Mouse (Mus musculus) limb, embryonic 11.5 days (tissue): Measurements from ENCODE around the gene Mroh3. TPM values are rescaled to one million over a fixed set of nuclear protein-coding genes. Genes with fewer than 3 reads are reported as not detected.

Source experiments
- ATAC-seq: fragments of 200-750 bp; cut with Nextera tagmentation; 2 replicates; pipeline ENCODE4 v1.8.0; 2017; ENCODE audit warnings: low read depth; ENCODE audit not compliant: insufficient number of reproducible peaks, low FRiP score, low TSS enrichment
- DNase-seq: peaks from one replicate; pipeline ENCODE4 v3.0.0-alpha.2; 2015; ENCODE audit warnings: low spot score
- H3K27ac ChIP-seq: fragments of 300-500 bp; sonication (generic); replicated peaks from 2 replicates; pipeline ENCODE4 v1.5.1; 2014; ENCODE audit warnings: low read depth, mild to moderate bottlenecking, low read length
- H3K27me3 ChIP-seq: fragments of 300-500 bp; sonication (generic); 2 replicates; pipeline ENCODE4 v1.6.1; 2014; ENCODE audit warnings: mild to moderate bottlenecking, low read length, mixed read lengths; ENCODE audit not compliant: control insufficient read depth, insufficient read depth
- H3K36me3 ChIP-seq: fragments of 300-500 bp; sonication (generic); 2 replicates; pipeline ENCODE4 v1.6.1; 2014; ENCODE audit warnings: mild to moderate bottlenecking, low read length, moderate library complexity, mixed read lengths; ENCODE audit not compliant: control insufficient read depth, insufficient read depth
- H3K4me1 ChIP-seq: fragments of 300-500 bp; sonication (generic); 2 replicates; pipeline ENCODE4 v1.6.1; 2014; ENCODE audit warnings: low read length, mixed read lengths; ENCODE audit not compliant: control insufficient read depth, insufficient read depth
- H3K4me2 ChIP-seq: fragments of 300-500 bp; sonication (generic); 2 replicates; pipeline ENCODE4 v1.6.1; 2014; ENCODE audit warnings: low read depth, mild to moderate bottlenecking, moderate library complexity; ENCODE audit not compliant: severe bottlenecking
- H3K4me3 ChIP-seq: fragments of 300-500 bp; sonication (generic); 2 replicates; pipeline ENCODE4 v1.5.1; 2014; ENCODE audit warnings: low read depth, low read length
- H3K9ac ChIP-seq: fragments of 300-500 bp; sonication (generic); 2 replicates; pipeline ENCODE4 v1.6.1; 2014; ENCODE audit warnings: mild to moderate bottlenecking, low read length
- H3K9me3 ChIP-seq: fragments of 300-500 bp; sonication (generic); 2 replicates; pipeline ENCODE4 v1.6.1; 2016; ENCODE audit warnings: low read length; ENCODE audit not compliant: control insufficient read depth
- WGBS: fragments of 180-500 bp; shearing (Covaris S2); extraction: QIAGEN DNeasy Blood & Tissue Kit; methylation state at CpG from one replicate; pipeline ENCODE4 v1.1.7; 2014; 5-methylcytosine and 5-hydroxymethylcytosine counted together
- polyA plus RNA-seq: library from polyadenylated mRNA; unstranded; fragments of >200 nt; fragmentation: Nextera tagmentation; extraction: Ambion mirVana; gene quantifications from 2 replicates; pipeline ENCODE4 v1.2.1, GENCODE M21; 2014

The Mroh3 gene
- polyA plus RNA-seq, 1 experiment from 2014 or later = 0.40 TPM

DNA sequence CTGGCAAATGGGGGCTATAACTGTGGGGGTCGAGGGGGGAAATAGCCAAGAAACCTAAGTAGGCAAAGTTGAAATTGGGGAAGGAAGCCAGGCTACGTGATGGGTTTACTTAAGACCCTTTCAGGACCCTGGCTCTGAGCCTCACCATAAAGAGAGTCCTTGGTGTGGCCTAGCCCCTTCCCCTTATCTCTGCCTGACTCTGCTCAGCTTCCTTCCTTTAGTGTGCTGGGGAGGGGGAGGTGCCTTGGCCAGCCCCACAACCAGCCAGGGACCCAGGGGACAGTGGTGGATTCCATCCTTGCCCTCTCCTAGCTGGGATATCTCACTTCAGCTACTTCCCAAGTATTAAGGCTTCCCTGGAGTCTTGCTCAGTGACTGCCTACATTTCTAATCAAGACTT is 78.1 kb downstream of the Mroh3 start:
- 55% methylated on average over 2 of the region's 2 CpGs for WGBS
- peaks cover 81% of the 10 kb centered on the region for H3K4me1 ChIP-seq
- no peak overlapping the region for H3K4me2 ChIP-seq

DNA sequence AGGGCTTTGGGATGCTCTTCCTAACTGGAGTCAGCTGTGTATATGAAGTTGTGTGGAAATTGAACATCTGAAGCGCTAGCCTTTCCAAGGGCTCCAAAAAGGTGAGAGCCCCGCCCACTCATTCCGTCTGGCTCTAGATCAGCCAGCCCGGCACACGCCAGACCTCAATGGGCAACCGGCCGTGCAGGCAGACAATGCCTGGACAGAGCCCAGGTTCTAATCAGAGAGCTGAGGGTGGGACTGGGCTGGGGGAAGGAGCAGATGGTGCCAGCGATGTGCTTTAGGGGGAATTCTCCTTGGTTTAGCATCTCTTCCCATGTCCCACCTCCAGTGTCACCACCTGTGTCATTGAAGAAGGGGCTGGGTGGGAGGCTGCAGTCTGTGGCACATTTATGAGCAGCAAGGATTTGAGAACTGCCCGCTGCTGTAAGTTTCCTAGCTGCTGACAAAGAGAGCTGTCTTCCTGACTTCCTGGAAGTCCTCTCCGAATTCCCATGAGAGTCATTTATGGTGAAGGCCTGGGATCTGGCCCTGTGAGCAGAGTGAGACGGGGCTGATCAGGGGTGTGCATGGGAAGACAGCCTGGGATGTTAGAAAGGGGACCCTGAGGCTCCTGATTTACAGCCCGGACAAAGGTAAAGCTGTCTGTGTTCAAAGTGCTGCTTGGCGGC is 78.9 kb downstream of the Mroh3 start:
- ATAC-seq (no peak), DNase-seq (peak; percentile 27)
- Histone ChIP-seq H3K4me2 (peak overlapping the region; percentile 20; the same call in 1 of the 2 replicates), H3K4me3 (no peak overlapping the region), H3K27ac (no peak overlapping the region), H3K4me1 (peaks cover 78% of the 10 kb centered on the region), H3K9ac (no peak overlapping the region), H3K27me3 (no peaks in the 10 kb centered on the region), H3K9me3 (no peaks in the 10 kb centered on the region), H3K36me3 (no peaks in the 10 kb centered on the region)
- 34% methylated on average over 13 of the region's 13 CpGs for WGBS

More for the DNA sequence above, 78.1 kb downstream of the Mroh3 start:
- H3K9ac ChIP-seq = no peak overlapping the region
- no peaks in the 10 kb centered on the region for H3K36me3 ChIP-seq
- H3K27me3 ChIP-seq = no peaks in the 10 kb centered on the region
- no peak overlapping the region for H3K4me3 ChIP-seq
- no peaks in the 10 kb centered on the region for H3K9me3 ChIP-seq
- DNase-seq (no peak), ATAC-seq (no peak)
- H3K27ac ChIP-seq = no peak overlapping the region

GRCm38 (mm10) chr1:136132386-136133201 is 80.0 kb downstream of the Mroh3 start:
- peak overlapping the region; percentile 73; the same call in 1 of the 2 replicates for H3K9ac ChIP-seq
- DNase-seq (peak; percentile 25), ATAC-seq (no peak)
- 34% methylated on average over 10 of the region's 10 CpGs for WGBS
- H3K27me3 ChIP-seq = no peaks in the 10 kb centered on the region
- H3K4me2 ChIP-seq = peak overlapping the region; percentile 77
- H3K9me3 ChIP-seq = no peaks in the 10 kb centered on the region
- H3K4me3 ChIP-seq = peak overlapping the region; percentile 80
- peaks cover 67% of the 10 kb centered on the region for H3K4me1 ChIP-seq
- H3K36me3 ChIP-seq = no peaks in the 10 kb centered on the region
- H3K27ac ChIP-seq = no peak overlapping the region

Other genes starting within 250 kb of the Mroh3 start
- 0.13 and 0.17 TPM in 2 replicates for gene Igfn1, start 206.5 kb downstream of the Mroh3 start, polyA plus RNA-seq
- gene Tmem9, start 204.7 kb downstream of the Mroh3 start, polyA plus RNA-seq = 60.6 and 99.8 TPM in 2 replicates
- not detected in 2 replicates for gene Ascl5, start 162.0 kb downstream of the Mroh3 start, polyA plus RNA-seq
- 0.17 and 0.21 TPM in 2 replicates for gene Cacna1s, start 160.1 kb downstream of the Mroh3 start, polyA plus RNA-seq
- gene Kif21b, start 81.4 kb downstream of the Mroh3 start, polyA plus RNA-seq = 8.9 and 10.2 TPM in 2 replicates
- gene Inava, start 21.4 kb upstream of the Mroh3 start, polyA plus RNA-seq = 26.8 and 27.8 TPM in 2 replicates
- gene Gpr25, start 48.0 kb upstream of the Mroh3 start, polyA plus RNA-seq = not detected in 2 replicates
- 20.1 and 20.6 TPM in 2 replicates for gene Camsap2, start 133.3 kb upstream of the Mroh3 start, polyA plus RNA-seq
- gene Ddx59, start 202.4 kb upstream of the Mroh3 start, polyA plus RNA-seq = 19.2 and 19.5 TPM in 2 replicates